Mouse (Mus musculus): ENCODE results near the gene Rtp2.

DNA sequence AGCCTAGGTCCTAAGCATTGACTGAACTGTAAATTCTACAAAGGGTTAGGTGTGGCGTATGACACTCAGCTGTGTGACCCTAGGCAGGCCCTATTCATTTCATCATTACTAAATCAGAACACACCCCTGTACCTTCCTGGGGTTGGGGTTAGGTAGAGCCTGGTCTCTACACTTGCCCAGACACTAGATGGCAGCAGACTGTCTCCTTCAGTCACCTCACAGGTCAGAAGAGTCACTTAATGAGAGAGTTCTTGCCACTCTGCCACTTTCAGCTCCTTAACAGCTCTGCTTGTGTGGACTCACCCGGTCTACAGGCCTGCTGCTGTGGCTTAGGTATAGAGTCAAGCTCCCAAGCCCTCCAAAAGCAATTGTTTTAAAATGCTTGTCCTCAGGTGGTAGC lies 30.2 kb upstream of the Rtp2 start:
- TF ChIP-seq CTCF (IDR thresholded peaks at IDR 0.05; ENCODE audit: borderline replicate concordance, insufficient read depth, low read length) (peak; percentile 56; the same call in 1 of the 2 replicates), POLR2A (IDR thresholded peaks at IDR 0.05; ENCODE audit: low read depth, low read length) (no peak)

Data from embryonic fibroblast, embryonic 13.5 days (primary cell).